Mouse (Mus musculus) lung, postnatal 0 days (tissue): ENCODE data around the gene Borcs7.

Experiments used
- CTCF ChIP-seq: IDR thresholded peaks from 2 replicates; pipeline ENCODE4 v1.5.1; 2016; ENCODE audit warnings: antibody characterized with exemption, mild to moderate bottlenecking
- EP300 ChIP-seq: IDR thresholded peaks from 2 replicates; pipeline ENCODE4 v1.6.1; 2016; ENCODE audit warnings: antibody characterized with exemption, mild to moderate bottlenecking, control low read depth

- no peak for TF ChIP-seq EP300
- no peak for TF ChIP-seq CTCF
Measured at GRCm38 (mm10) chr19:46696943-46697342, 7.2 kb downstream of the Borcs7 start.
